Comparison of ENCODE assay signal across 7 mouse cellular contexts in genomic region chr17:70430452-70430787, GRCm38 (mm10).
DNase-seq lines count a peak whose midpoint lies in the region; ATAC-seq lines count a peak whose summit lies in the region.

No protein-coding gene starts in this region.

- H3K27ac ChIP-seq in kidney, embryonic 15.5 days: no peak overlapping the region

- whole genome bisulfite sequencing in kidney, embryonic 15.5 days: 17% methylated on average over 5 of the region's 5 CpGs

- H3K4me2 ChIP-seq in kidney, embryonic 15.5 days: peak overlapping the region; percentile 54

- H3K9ac ChIP-seq in kidney, embryonic 15.5 days: no peak overlapping the region

- no peaks in the 10 kb centered on the region for H3K27me3 ChIP-seq in kidney, embryonic 15.5 days

- no peaks in the 10 kb centered on the region for H3K9me3 ChIP-seq in kidney, embryonic 15.5 days (replicated peaks)

- H3K4me1 ChIP-seq in kidney, embryonic 15.5 days: peaks cover 5% of the 10 kb centered on the region

- no peak for ATAC-seq in kidney, embryonic 15.5 days (replicated peaks; ENCODE audit: low FRiP score)
- peak; percentile 80 for ATAC-seq in megakaryocyte, adult 5-6 weeks (ENCODE audit: poor library complexity, severe bottlenecking)

- no peaks in the 10 kb centered on the region for H3K36me3 ChIP-seq in kidney, embryonic 15.5 days

- no peak overlapping the region for H3K4me3 ChIP-seq in kidney, embryonic 15.5 days (replicated peaks)

- peak; percentile 43 for DNase-seq in right cerebral cortex, adult 18-20 months
- DNase-seq in right cerebral cortex, postnatal 36 days (ENCODE audit: low spot score in 2 of 2): no peak
- DNase-seq in adrenal gland, postnatal 10 days: peak; percentile 73
- DNase-seq in embryo, embryonic 10 days (ENCODE audit: low spot score): peak; percentile 70
- DNase-seq in testis, postnatal 10 days (ENCODE audit: low spot score): peak; percentile 71

Comparison
In these comparisons a context has a peak if more than half of its experiments do, and no peak if none do; other contexts are left out.
1. DNase-seq: peak in right cerebral cortex, adult 18-20 months (single experiment), adrenal gland, postnatal 10 days (single experiment), embryo, embryonic 10 days (single experiment) and testis, postnatal 10 days (single experiment); none in right cerebral cortex, postnatal 36 days (0 of 2).